Mouse (Mus musculus) kidney, adult 2 months (tissue): Measurements from ENCODE around the gene Trim45. TPM values are rescaled to one million over a fixed set of nuclear protein-coding genes. Genes with fewer than 3 reads are reported as not detected.

Experiments
- DNase-seq: peaks from one replicate; pipeline ENCODE4 v3.0.0; 2021
- H3K27ac ChIP-seq: fragments of 200-500 bp; 2 replicates; pipeline ENCODE4 v1.5.1; 2012; ENCODE audit warnings: low read depth, low read length, control low read depth, inconsistent platforms; ENCODE audit not compliant: insufficient read depth
- H3K27me3 ChIP-seq: fragments of 200-500 bp; replicated peaks from 2 replicates; pipeline ENCODE4 v1.6.1; 2012; ENCODE audit warnings: mild to moderate bottlenecking, moderate library complexity, low read length, inconsistent platforms; ENCODE audit not compliant: control insufficient read depth, insufficient read depth
- H3K36me3 ChIP-seq: fragments of 200-500 bp; 2 replicates; pipeline ENCODE4 v1.6.1; 2012; ENCODE audit warnings: mild to moderate bottlenecking, moderate library complexity, low read length, inconsistent platforms; ENCODE audit not compliant: control insufficient read depth, insufficient read depth
- H3K4me1 ChIP-seq: fragments of 200-500 bp; 2 replicates; pipeline ENCODE4 v1.6.1; 2011; ENCODE audit warnings: low read length; ENCODE audit not compliant: control insufficient read depth, insufficient read depth
- H3K4me3 ChIP-seq: fragments of 200-500 bp; 2 replicates; pipeline ENCODE4 v1.5.1; 2011; ENCODE audit warnings: mild to moderate bottlenecking, low read depth, low read length, control low read depth; ENCODE audit not compliant: insufficient read depth
- CTCF ChIP-seq: fragments of 200-500 bp; conservative IDR thresholded peaks from 2 replicates; pipeline ENCODE4 v1.5.1; 2011; ENCODE audit warnings: low read depth, mild to moderate bottlenecking, control low read depth, low read length, moderate library complexity, mixed read lengths; ENCODE audit not compliant: insufficient read depth, insufficient read length
- POLR2A ChIP-seq: fragments of 200-500 bp; IDR thresholded peaks from one replicate; pipeline ENCODE4 v1.6.1; 2011; ENCODE audit warnings: low read depth, low read length, control low read depth
- whole genome bisulfite sequencing: fragments of 180-500 bp; shearing (Covaris S2); methylation state at CpG from one replicate; pipeline ENCODE4 v1.1.7; 2018; 5-methylcytosine and 5-hydroxymethylcytosine counted together
- polyA plus RNA-seq: library from polyadenylated mRNA; depleted of rRNA; stranded (reverse); fragments of >200 nt; gene quantifications from 2 replicates; pipeline ENCODE4 v1.2.3, GENCODE M21; 2012; rRNA removed

Gene Trim45
- polyA plus RNA-seq, 1 experiment: 1.7 TPM

DNA sequence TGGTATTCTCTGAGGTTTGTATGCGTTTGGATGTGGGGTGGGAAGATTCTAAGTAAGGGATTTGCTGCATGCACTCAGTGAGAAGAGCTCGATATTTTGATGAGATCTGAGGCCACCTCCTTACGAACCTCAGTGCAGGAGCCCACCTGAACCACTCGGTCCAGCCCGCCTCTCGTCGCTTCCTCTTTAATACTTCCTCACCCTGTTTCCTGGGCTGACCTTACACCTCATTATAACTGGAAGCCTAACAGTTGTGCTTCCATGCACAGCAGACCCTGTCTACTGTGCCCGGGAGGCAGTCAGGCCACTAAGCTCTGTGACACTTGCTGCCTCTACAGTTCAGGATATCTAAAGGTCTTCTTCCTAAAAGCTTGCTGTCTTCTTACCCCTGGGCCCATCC, 57.3 kb downstream of the Trim45 start:
- Histone ChIP-seq H3K4me3 (no peak overlapping the region), H3K27ac (no peak overlapping the region), H3K36me3 (no peaks in the 10 kb centered on the region), H3K4me1 (no peaks in the 10 kb centered on the region), H3K27me3 (no peaks in the 10 kb centered on the region)
- TF ChIP-seq CTCF: no peak
- no peak for TF ChIP-seq POLR2A
- DNase-seq: no peak
- WGBS: 60% methylated on average over 8 of the region's 8 CpGs

Other genes with a start within 250 kb of the Trim45 start
- 8.7 and 9.5 TPM in 2 replicates for gene Man1a2, start 236.7 kb upstream of the Trim45 start, polyA plus RNA-seq
- 0.77 and 0.92 TPM in 2 replicates for gene Vtcn1, start 96.7 kb upstream of the Trim45 start, polyA plus RNA-seq
- 2.6 and 3.2 TPM in 2 replicates for gene Ttf2, start 47.5 kb downstream of the Trim45 start, polyA plus RNA-seq
- gene Cd101, start 107.4 kb downstream of the Trim45 start, polyA plus RNA-seq: 0.03 and 0.16 TPM in 2 replicates
- gene Ptgfrn, start 188.1 kb downstream of the Trim45 start, polyA plus RNA-seq: 5.2 and 5.5 TPM in 2 replicates